Mouse (Mus musculus): ENCODE results near the gene Mrps27.

Mrps27 gene

GRCm38 (mm10) chr13:99442434-99443249 lies 98.1 kb downstream of the Mrps27 start:
- peak in 1 of 2 experiments; percentile 17 for DNase-seq

- no peak for DNase-seq
These were observed 99.0 kb downstream of the Mrps27 start for GRCm38 (mm10) chr13:99443484-99444175.

- no peak for DNase-seq
These were observed 99.9 kb downstream of the Mrps27 start for GRCm38 (mm10) chr13:99444431-99444871.

GRCm38 (mm10) chr13:99444880-99445279 lies 100.3 kb downstream of the Mrps27 start:
- DNase-seq, result no peak

GRCm38 (mm10) chr13:99447002-99447401 lies 102.4 kb downstream of the Mrps27 start:
- DNase-seq, result no peak

GRCm38 (mm10) chr13:99447403-99448199 lies 103.0 kb downstream of the Mrps27 start:
- no peak for DNase-seq

GRCm38 (mm10) chr13:99448278-99448677 lies 103.7 kb downstream of the Mrps27 start:
- no peak for DNase-seq

- no peak for DNase-seq
These were observed 105.0 kb downstream of the Mrps27 start for GRCm38 (mm10) chr13:99449547-99449946.

GRCm38 (mm10) chr13:99450766-99451165 lies 106.2 kb downstream of the Mrps27 start:
- no peak for DNase-seq

GRCm38 (mm10) chr13:99451276-99451675 lies 106.7 kb downstream of the Mrps27 start:
- DNase-seq, result no peak

GRCm38 (mm10) chr13:99452444-99452843 lies 107.9 kb downstream of the Mrps27 start:
- DNase-seq, result no peak

GRCm38 (mm10) chr13:99454977-99455376 lies 110.4 kb downstream of the Mrps27 start:
- DNase-seq, result no peak

- no peak for DNase-seq
These were observed 114.2 kb downstream of the Mrps27 start for GRCm38 (mm10) chr13:99458658-99459386.

GRCm38 (mm10) chr13:99459612-99460011 lies 115.0 kb downstream of the Mrps27 start:
- peak; percentile 62 to 67 for DNase-seq

GRCm38 (mm10) chr13:99461886-99462285 lies 117.3 kb downstream of the Mrps27 start:
- DNase-seq, result no peak

GRCm38 (mm10) chr13:99464551-99464950 lies 120.0 kb downstream of the Mrps27 start:
- DNase-seq, result no peak

Measured in kidney, adult 8-10 months (tissue).